Mouse (Mus musculus): ENCODE data around the gene Izumo1r. TPM values are rescaled to one million over a fixed set of nuclear protein-coding genes. Genes with fewer than 3 reads are reported as not detected.

Gene Izumo1r
- total and polyA plus RNA-seq, 3 experiments: not detected

GRCm38 (mm10) chr9:14903006-14903405 is 743 bp downstream of the Izumo1r start:
- no peak for DNase-seq (ENCODE audit: low read depth, low spot score)
- TF ChIP-seq MAZ (IDR thresholded peaks at IDR 0.05; ENCODE audit: low read depth, low read length) (no peak), RAD21 (IDR thresholded peaks at IDR 0.05; ENCODE audit: low read depth, low read length) (no peak), MAX (IDR thresholded peaks at IDR 0.05; ENCODE audit: low read length) (no peak), E2F4 (IDR thresholded peaks at IDR 0.05; ENCODE audit: borderline replicate concordance, low read depth, low read length) (no peak), ZC3H11A (IDR thresholded peaks at IDR 0.05; ENCODE audit: low read depth, low read length) (no peak), MYC (IDR thresholded peaks at IDR 0.05; ENCODE audit: low read depth, low read length) (no peak), HCFC1 (IDR thresholded peaks at IDR 0.05; ENCODE audit: low read depth, low read length) (no peak), ZMIZ1 (IDR thresholded peaks at IDR 0.05; ENCODE audit: low read depth, low read length) (no peak)
- H3K27ac ChIP-seq (ENCODE audit: control insufficient read depth, low read depth, low read length): no peak overlapping the region
- no peaks in the 10 kb centered on the region for H3K9me3 ChIP-seq (replicated peaks; ENCODE audit: insufficient read depth, low read length)
- H3K27me3 ChIP-seq (ENCODE audit: control insufficient read depth in 1 of 2, insufficient read depth in 2 of 2, low read length in 2 of 2): peaks cover 15 to 18% of the 10 kb centered on the region in 2 experiments
- H3K79me2 ChIP-seq (ENCODE audit: control insufficient read depth, insufficient read depth, low read length, poor library complexity): no peaks in the 10 kb centered on the region
- no peaks in the 10 kb centered on the region for H3K36me3 ChIP-seq (ENCODE audit: control insufficient read depth in 1 of 2, insufficient read depth in 2 of 2, low read length in 2 of 2)
- H3K4me3 ChIP-seq (ENCODE audit: control insufficient read depth in 1 of 2, insufficient read depth in 1 of 2, low read depth in 2 of 2, low read length in 2 of 2): no peak overlapping the region
- H3K9ac ChIP-seq (ENCODE audit: control insufficient read depth, low read depth, low read length, poor library complexity, severe bottlenecking): no peak overlapping the region
- H3K4me1 ChIP-seq (ENCODE audit: control insufficient read depth in 1 of 2, insufficient read depth in 2 of 2, low read length in 2 of 2): no peaks in the 10 kb centered on the region

GRCm38 (mm10) chr9:14902416-14902815 is 1.3 kb downstream of the Izumo1r start:
- Histone ChIP-seq H3K9me3 (replicated peaks; ENCODE audit: insufficient read depth, low read length) (no peaks in the 10 kb centered on the region), H3K9ac (ENCODE audit: control insufficient read depth, low read depth, low read length, poor library complexity, severe bottlenecking) (no peak overlapping the region), H3K27ac (ENCODE audit: control insufficient read depth, low read depth, low read length) (no peak overlapping the region), H3K27me3 (ENCODE audit: control insufficient read depth in 1 of 2, insufficient read depth in 2 of 2, low read length in 2 of 2) (peaks cover 13 to 15% of the 10 kb centered on the region in 2 experiments), H3K36me3 (ENCODE audit: control insufficient read depth in 1 of 2, insufficient read depth in 2 of 2, low read length in 2 of 2) (no peaks in the 10 kb centered on the region), H3K4me3 (ENCODE audit: control insufficient read depth in 1 of 2, insufficient read depth in 1 of 2, low read depth in 2 of 2, low read length in 2 of 2) (no peak overlapping the region), H3K79me2 (ENCODE audit: control insufficient read depth, insufficient read depth, low read length, poor library complexity) (no peaks in the 10 kb centered on the region), H3K4me1 (ENCODE audit: control insufficient read depth in 1 of 2, insufficient read depth in 2 of 2, low read length in 2 of 2) (no peaks in the 10 kb centered on the region)
- DNase-seq (ENCODE audit: low read depth, low spot score): no peak
- TF ChIP-seq CTCF (IDR thresholded peaks at IDR 0.05 in 2 of 3, conservative IDR thresholded peaks at IDR 0.05 in 1 of 3; ENCODE audit: control insufficient read depth in 1 of 3, insufficient read depth in 1 of 3, low read depth in 2 of 3, low read length in 3 of 3, poor library complexity in 1 of 3, severe bottlenecking in 1 of 3) (no peak), RCOR1 (IDR thresholded peaks at IDR 0.05; ENCODE audit: low read depth, low read length) (no peak), UBTF (IDR thresholded peaks at IDR 0.05; ENCODE audit: borderline replicate concordance, insufficient read depth, low read depth, low read length) (no peak), MAX (IDR thresholded peaks at IDR 0.05; ENCODE audit: low read length) (no peak), POLR2A (IDR thresholded peaks at IDR 0.05; ENCODE audit: control insufficient read depth in 1 of 2, insufficient read depth in 1 of 2, low read depth in 1 of 2, low read length in 2 of 2, poor library complexity in 1 of 2) (no peak), TAL1 (IDR thresholded peaks at IDR 0.05; ENCODE audit: low read length) (no peak), ELF1 (IDR thresholded peaks at IDR 0.05; ENCODE audit: low read depth, low read length) (no peak), RAD21 (IDR thresholded peaks at IDR 0.05; ENCODE audit: low read depth, low read length) (no peak), MYC (IDR thresholded peaks at IDR 0.05; ENCODE audit: low read depth, low read length) (no peak), EP300 (IDR thresholded peaks at IDR 0.05; ENCODE audit: low read depth in 1 of 2, low read length in 2 of 2) (no peak), E2F4 (IDR thresholded peaks at IDR 0.05; ENCODE audit: borderline replicate concordance, low read depth, low read length) (no peak)

- H3K36me3 ChIP-seq (ENCODE audit: control insufficient read depth in 1 of 2, insufficient read depth in 2 of 2, low read length in 2 of 2): no peaks in the 10 kb centered on the region
- H3K9me3 ChIP-seq (replicated peaks; ENCODE audit: insufficient read depth, low read length): no peaks in the 10 kb centered on the region
- H3K27me3 ChIP-seq (ENCODE audit: control insufficient read depth in 1 of 2, insufficient read depth in 2 of 2, low read length in 2 of 2): peaks cover 10 to 12% of the 10 kb centered on the region in 2 experiments
- DNase-seq (ENCODE audit: low read depth, low spot score): no peak
- no peak overlapping the region for H3K4me3 ChIP-seq (ENCODE audit: control insufficient read depth in 1 of 2, insufficient read depth in 1 of 2, low read depth in 2 of 2, low read length in 2 of 2)
- no peaks in the 10 kb centered on the region for H3K4me1 ChIP-seq (ENCODE audit: control insufficient read depth in 1 of 2, insufficient read depth in 2 of 2, low read length in 2 of 2)
- no peak overlapping the region for H3K27ac ChIP-seq (ENCODE audit: control insufficient read depth, low read depth, low read length)
- no peaks in the 10 kb centered on the region for H3K79me2 ChIP-seq (ENCODE audit: control insufficient read depth, insufficient read depth, low read length, poor library complexity)
- no peak overlapping the region for H3K9ac ChIP-seq (ENCODE audit: control insufficient read depth, low read depth, low read length, poor library complexity, severe bottlenecking)
- TF ChIP-seq TAL1 (IDR thresholded peaks at IDR 0.05; ENCODE audit: low read length): no peak
- TF ChIP-seq ELF1 (IDR thresholded peaks at IDR 0.05; ENCODE audit: low read depth, low read length): no peak
- TF ChIP-seq USF2 (IDR thresholded peaks at IDR 0.05; ENCODE audit: borderline replicate concordance in 1 of 2, insufficient read depth in 1 of 2, low read depth in 1 of 2, low read length in 2 of 2): no peak
- no peak for TF ChIP-seq NELFE (IDR thresholded peaks at IDR 0.05; ENCODE audit: low read depth, low read length)
- no peak for TF ChIP-seq MEF2A (IDR thresholded peaks at IDR 0.05; ENCODE audit: extremely low read depth, insufficient replicate concordance, low read depth, low read length, poor library complexity, severe bottlenecking)
- TF ChIP-seq UBTF (IDR thresholded peaks at IDR 0.05; ENCODE audit: borderline replicate concordance, insufficient read depth, low read depth, low read length): no peak
- TF ChIP-seq KAT2A (conservative IDR thresholded peaks at IDR 0.05; ENCODE audit: low read depth, low read length): no peak
- no peak for TF ChIP-seq NRF1 (IDR thresholded peaks at IDR 0.05; ENCODE audit: insufficient read depth, low read depth, low read length, poor library complexity, severe bottlenecking)
- no peak for TF ChIP-seq BHLHE40 (IDR thresholded peaks at IDR 0.05; ENCODE audit: borderline replicate concordance, low read depth, low read length)
- no peak for TF ChIP-seq E2F4 (IDR thresholded peaks at IDR 0.05; ENCODE audit: borderline replicate concordance, low read depth, low read length)
- no peak for TF ChIP-seq ZNF384 (IDR thresholded peaks at IDR 0.05; ENCODE audit: low read depth, low read length)
- TF ChIP-seq ZKSCAN1 (IDR thresholded peaks at IDR 0.05; ENCODE audit: low read depth, low read length): no peak
- TF ChIP-seq CTCF (IDR thresholded peaks at IDR 0.05 in 2 of 3, conservative IDR thresholded peaks at IDR 0.05 in 1 of 3; ENCODE audit: control insufficient read depth in 1 of 3, insufficient read depth in 1 of 3, low read depth in 2 of 3, low read length in 3 of 3, poor library complexity in 1 of 3, severe bottlenecking in 1 of 3): no peak
These were observed 2.0 kb downstream of the Izumo1r start for GRCm38 (mm10) chr9:14901757-14902156.

All from MEL (cell line).